Mouse (Mus musculus) heart, postnatal 0 days (tissue): ENCODE data around the gene Slc12a4. TPM values are rescaled to one million over a fixed set of nuclear protein-coding genes. Genes with fewer than 3 reads are reported as not detected.
A peak's percentile ranks its signal among the peaks of the same experiment; 100 is the strongest.
"Not testable (repeated sequence)": the region's sequence is repeated elsewhere in the genome, so short reads cannot be mapped to it uniquely, and the experiment has no call there.

Experiments used
- ATAC-seq: fragments of 200-750 bp; cut with Nextera tagmentation; 2 replicates; pipeline ENCODE4 v1.8.0; 2017; ENCODE audit warnings: low read depth, moderate number of reproducible peaks, moderate library complexity; ENCODE audit not compliant: insufficient read depth
- DNase-seq: peaks from one replicate; pipeline ENCODE4 v3.0.0-alpha.2; 2016; ENCODE audit warnings: low spot score
- H3K27ac ChIP-seq: fragments of 300-500 bp; sonication (generic); 2 replicates; pipeline ENCODE4 v1.5.1; 2014; ENCODE audit warnings: low read depth, mild to moderate bottlenecking
- H3K27me3 ChIP-seq: fragments of 300-500 bp; sonication (generic); 2 replicates; pipeline ENCODE4 v1.6.1; 2014; ENCODE audit warnings: low read length, mixed read lengths; ENCODE audit not compliant: control insufficient read depth, insufficient read depth
- H3K36me3 ChIP-seq: fragments of 300-500 bp; sonication (generic); replicated peaks from 2 replicates; pipeline ENCODE4 v1.6.1; 2014; ENCODE audit warnings: low read length, mixed read lengths; ENCODE audit not compliant: control insufficient read depth, insufficient read depth
- H3K4me1 ChIP-seq: fragments of 300-500 bp; sonication (generic); 2 replicates; pipeline ENCODE4 v1.6.1; 2014; ENCODE audit warnings: antibody characterized with exemption; ENCODE audit not compliant: control insufficient read depth, insufficient read depth
- H3K4me2 ChIP-seq: fragments of 300-500 bp; sonication (generic); 2 replicates; pipeline ENCODE4 v1.6.1; 2014; ENCODE audit warnings: low read depth, mild to moderate bottlenecking, low read length, moderate library complexity
- H3K4me3 ChIP-seq: fragments of 300-500 bp; sonication (generic); 2 replicates; pipeline ENCODE4 v1.5.1; 2014; ENCODE audit warnings: low read depth, low read length
- H3K9ac ChIP-seq: fragments of 300-500 bp; sonication (generic); replicated peaks from 2 replicates; pipeline ENCODE4 v1.6.1; 2014; ENCODE audit warnings: low read depth, low read length, mixed read lengths
- H3K9me3 ChIP-seq: fragments of 300-500 bp; sonication (generic); replicated peaks from 2 replicates; pipeline ENCODE4 v1.6.1; 2016; ENCODE audit warnings: low read length; ENCODE audit not compliant: control insufficient read depth
- CTCF ChIP-seq: IDR thresholded peaks from 2 replicates; pipeline ENCODE4 v1.5.1; 2016; ENCODE audit warnings: antibody characterized with exemption, control low read depth, low read depth
- EP300 ChIP-seq: IDR thresholded peaks from 2 replicates; pipeline ENCODE4 v1.6.1; 2016; ENCODE audit warnings: antibody characterized with exemption, low read depth
- WGBS: fragments of 180-500 bp; shearing (Covaris S2); extraction: QIAGEN DNeasy Blood & Tissue Kit; methylation state at CpG from one replicate; pipeline ENCODE4 v1.1.7; 2014; 5-methylcytosine and 5-hydroxymethylcytosine counted together
- polyA plus RNA-seq: library from polyadenylated mRNA; unstranded; fragments of >200 nt; fragmentation: Nextera tagmentation; extraction: Ambion mirVana; gene quantifications from 2 replicates; pipeline ENCODE4 v1.2.1, GENCODE M21; 2015
- total RNA-seq: library from RNA; depleted of rRNA; stranded (reverse); fragments of >200 nt; gene quantifications from 2 replicates; pipeline ENCODE4 v1.2.3, GENCODE M21; 2014; ENCODE audit warnings: low replicate concordance; rRNA removed

The Slc12a4 gene
- total RNA-seq (36.7 and 40.7 TPM in 2 replicates), polyA plus RNA-seq (32.8 and 34.9 TPM in 2 replicates)

DNA sequence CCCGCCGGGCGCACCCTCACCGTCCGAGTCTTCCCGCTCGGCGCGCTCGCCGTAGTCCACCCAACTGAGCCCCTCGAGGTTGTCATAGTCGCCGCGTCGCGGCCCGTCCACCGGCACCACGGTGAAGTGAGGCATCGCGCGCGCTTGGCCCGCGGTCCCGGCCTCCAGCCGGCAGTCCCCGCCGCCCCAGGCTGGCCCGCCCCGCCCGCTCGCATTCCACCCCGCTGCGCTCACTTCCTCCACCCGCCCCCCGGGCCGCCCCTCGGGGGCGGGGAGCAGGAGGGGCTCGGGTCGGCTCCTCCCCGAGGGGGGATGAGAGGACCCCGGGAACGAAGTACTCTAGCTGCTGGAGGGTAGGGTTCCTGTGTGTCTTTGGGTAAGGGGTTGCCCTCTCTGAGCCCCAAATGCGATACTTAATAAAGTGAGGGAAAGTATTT is at the start of gene Slc12a4:
TSS of gene Slc12a4 (minus strand) at position 193 of the 437 bp plus-strand sequence.
- peak within 1 kb of the TSS; percentile 87 for H3K4me3 ChIP-seq
- ATAC-seq, result peak; percentile 91
- TF ChIP-seq EP300 (0 out of 2 replicates have a peak, but pooled peaks have one; percentile 44), CTCF (no peak)
- no peaks in the 10 kb centered on the region for H3K9me3 ChIP-seq
- WGBS, result under 1% methylated on average over 32 of the region's 47 CpGs
- peak within 1 kb of the TSS; percentile 78 for H3K4me2 ChIP-seq
- peak within 1 kb of the TSS; percentile 95 for H3K27ac ChIP-seq
- peaks cover 33% of the 10 kb centered on the region for H3K4me1 ChIP-seq
- H3K36me3 ChIP-seq, result no peaks in the 10 kb centered on the region
- H3K9ac ChIP-seq, result peak within 1 kb of the TSS; percentile 77
- peak; percentile 88 for DNase-seq
- H3K27me3 ChIP-seq, result no peaks in the 10 kb centered on the region

DNA sequence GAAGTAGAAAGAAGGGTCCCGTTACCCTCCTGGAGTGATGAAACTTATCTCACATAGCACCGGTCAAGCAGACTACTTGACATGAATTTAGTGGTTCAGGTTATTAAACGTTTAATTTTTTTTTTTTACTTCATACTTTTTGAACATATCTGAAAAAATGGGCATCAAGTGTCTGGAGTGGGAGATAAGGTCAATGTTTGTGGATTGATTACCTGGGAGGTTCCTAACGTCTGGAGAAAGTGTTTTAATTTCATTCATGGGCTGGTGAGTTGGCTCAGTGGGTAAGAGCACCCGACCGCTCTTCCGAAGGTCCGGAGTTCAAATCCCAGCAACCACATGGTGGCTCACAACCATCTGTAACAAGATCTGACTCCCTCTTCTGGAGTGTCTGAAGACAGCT is 46.3 kb upstream of the Slc12a4 start:
- peaks cover 16% of the 10 kb centered on the region for H3K36me3 ChIP-seq
- H3K27ac ChIP-seq, DNase-seq, H3K27me3 ChIP-seq, H3K9me3 ChIP-seq, ATAC-seq, H3K9ac ChIP-seq, H3K4me3 ChIP-seq: not testable (repeated sequence)
- H3K4me2 ChIP-seq, result peak overlapping the region; percentile 99; the same call in 1 of the 2 replicates
- H3K4me1 ChIP-seq, result peaks cover 18% of the 10 kb centered on the region
- WGBS, result 76% methylated on average over 8 of the region's 8 CpGs

DNA sequence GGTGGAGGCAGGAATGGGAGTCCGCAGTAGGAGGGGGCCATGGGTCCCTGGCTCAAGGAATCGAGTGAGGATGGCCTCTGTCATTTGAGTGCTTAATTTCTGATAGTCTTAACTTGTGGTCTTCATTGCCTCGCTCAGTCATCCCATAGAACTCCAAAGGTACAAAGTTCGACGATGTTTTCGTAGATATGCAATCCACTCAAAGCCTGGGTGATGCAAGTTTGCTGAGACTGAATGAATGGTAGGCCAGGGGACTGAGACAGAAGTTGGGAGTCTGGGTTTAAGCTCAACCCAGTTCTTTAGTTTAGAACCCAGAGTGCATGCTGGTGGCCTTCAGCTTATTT is 45.7 kb upstream of the Slc12a4 start, which contains the start of gene Ddx28:
TSS of gene Ddx28 (minus strand) at position 240 of the 344 bp plus-strand sequence.
- no peak for TF ChIP-seq CTCF
- no peak for TF ChIP-seq EP300
- Histone ChIP-seq H3K9ac (peak within 1 kb of the TSS; percentile 89), H3K4me3 (peak within 1 kb of the TSS; percentile 98), H3K4me1 (peaks cover 18% of the 10 kb centered on the region), H3K4me2 (peak within 1 kb of the TSS; percentile 99), H3K27me3 (no peaks in the 10 kb centered on the region), H3K27ac (peak within 1 kb of the TSS; percentile 74), H3K36me3 (peaks cover 11% of the 10 kb centered on the region; the same call in 1 of the 2 replicates), H3K9me3 (no peaks in the 10 kb centered on the region)
- ATAC-seq, result no peak
- 1% methylated on average over 6 of the region's 6 CpGs for WGBS
- DNase-seq, result no peak

GRCm38 (mm10) chr8:106010748-106011642 is 45.1 kb upstream of the Slc12a4 start:
- DNase-seq (peak; percentile 87), ATAC-seq (peak; percentile 96)
- H3K27ac ChIP-seq, result peak overlapping the region; percentile 74
- H3K9ac ChIP-seq, result peak overlapping the region; percentile 89
- H3K36me3 ChIP-seq, result peaks cover 6% of the 10 kb centered on the region; the same call in 1 of the 2 replicates
- under 1% methylated on average over 73 of the region's 74 CpGs for whole genome bisulfite sequencing
- H3K4me1 ChIP-seq, result peaks cover 18% of the 10 kb centered on the region
- no peak for TF ChIP-seq EP300
- TF ChIP-seq CTCF, result no peak
- peak overlapping the region; percentile 98 for H3K4me3 ChIP-seq
- no peaks in the 10 kb centered on the region for H3K9me3 ChIP-seq
- no peaks in the 10 kb centered on the region for H3K27me3 ChIP-seq
- peak overlapping the region; percentile 99 for H3K4me2 ChIP-seq

GRCm38 (mm10) chr8:106007891-106008290 is 42.0 kb upstream of the Slc12a4 start:
- H3K4me3 ChIP-seq, H3K9me3 ChIP-seq, H3K4me2 ChIP-seq, ATAC-seq, H3K36me3 ChIP-seq, H3K27me3 ChIP-seq, H3K9ac ChIP-seq, H3K27ac ChIP-seq, DNase-seq: not testable (repeated sequence)
- H3K4me1 ChIP-seq, result peaks cover 18% of the 10 kb centered on the region
- WGBS, result 56% methylated on average over 3 of the region's 3 CpGs
- TF ChIP-seq CTCF, result 0 out of 2 replicates have a peak, but pooled peaks have one; percentile 4
